Mouse (Mus musculus) cerebellum, adult 18-20 months (tissue): ENCODE measurements at regions not wholly inside any gene's neighbourhood (a gene's known extent, or its start where the extent isn't known, plus 50 kb on each side); places are given as distances from the start of the nearest gene placed in this dataset.

Experiments
- DNase-seq, 2 experiments: peaks; one replicate each; pipeline ENCODE4 v3.0.0; 2021

- DNase-seq: no peak
Observed at GRCm38 (mm10) chr9:14106371-14106770, 168.5 kb upstream of the Sesn3 start.

GRCm38 (mm10) chr9:14108798-14109197, 166.1 kb upstream of the Sesn3 start:
- no peak for DNase-seq

- no peak for DNase-seq
Observed at GRCm38 (mm10) chr9:14109492-14109891, 165.4 kb upstream of the Sesn3 start.

GRCm38 (mm10) chr9:14111713-14112112, 163.2 kb upstream of the Sesn3 start:
- no peak for DNase-seq

DNA sequence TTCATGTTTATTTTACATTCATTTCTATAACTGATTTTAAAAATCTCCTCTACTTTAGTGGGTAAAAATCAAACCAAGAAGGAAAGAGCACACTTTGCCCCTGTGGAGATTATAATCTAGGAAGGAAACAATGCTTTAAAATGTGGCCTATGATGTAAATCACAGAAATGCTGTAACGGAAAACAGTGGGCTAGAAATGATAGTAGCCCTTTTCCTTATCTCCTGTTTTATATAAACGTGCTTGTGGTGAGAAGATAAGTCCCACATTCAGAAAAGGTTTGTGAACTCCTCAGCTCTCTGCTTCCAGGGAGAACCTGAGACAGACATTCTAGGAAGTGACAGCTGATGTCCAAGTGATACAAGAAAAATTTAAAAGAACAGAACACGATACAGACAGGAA, 159.3 kb upstream of the Sesn3 start:
- no peak for DNase-seq

- no peak for DNase-seq
Observed at GRCm38 (mm10) chr9:14116097-14116840, 158.6 kb upstream of the Sesn3 start.

- no peak for DNase-seq
Observed at GRCm38 (mm10) chr9:14133372-14133771, 141.5 kb upstream of the Sesn3 start.

DNA sequence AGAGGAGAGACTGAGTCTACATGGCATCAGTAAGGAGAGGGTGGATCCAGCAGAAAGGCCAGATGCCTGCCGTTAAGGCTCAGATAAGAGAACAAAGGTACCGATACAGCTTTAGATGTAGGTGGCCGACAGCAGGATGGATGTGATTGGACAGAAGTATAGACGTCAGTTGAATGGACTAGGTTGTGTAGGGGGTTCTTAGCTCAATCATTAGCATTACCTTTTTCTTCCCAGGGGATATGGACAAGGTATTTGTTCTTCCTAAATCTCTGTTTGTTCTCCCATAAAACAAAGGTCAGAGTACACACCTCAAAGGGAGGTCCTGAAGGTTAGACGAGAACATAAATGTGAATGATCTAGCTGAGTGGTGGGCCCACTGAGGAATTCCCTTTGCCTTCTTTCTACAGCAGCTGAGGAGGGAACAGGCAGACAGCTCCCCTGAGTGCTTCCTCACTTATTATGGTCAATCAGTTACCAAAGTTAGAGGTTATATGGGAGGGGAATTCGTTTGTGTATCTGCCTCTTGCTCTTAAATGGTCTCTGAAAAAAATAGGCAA, 139.9 kb upstream of the Sesn3 start:
- DNase-seq: no peak

- no peak for DNase-seq
Observed at GRCm38 (mm10) chr9:14141321-14141720, 133.5 kb upstream of the Sesn3 start.

DNA sequence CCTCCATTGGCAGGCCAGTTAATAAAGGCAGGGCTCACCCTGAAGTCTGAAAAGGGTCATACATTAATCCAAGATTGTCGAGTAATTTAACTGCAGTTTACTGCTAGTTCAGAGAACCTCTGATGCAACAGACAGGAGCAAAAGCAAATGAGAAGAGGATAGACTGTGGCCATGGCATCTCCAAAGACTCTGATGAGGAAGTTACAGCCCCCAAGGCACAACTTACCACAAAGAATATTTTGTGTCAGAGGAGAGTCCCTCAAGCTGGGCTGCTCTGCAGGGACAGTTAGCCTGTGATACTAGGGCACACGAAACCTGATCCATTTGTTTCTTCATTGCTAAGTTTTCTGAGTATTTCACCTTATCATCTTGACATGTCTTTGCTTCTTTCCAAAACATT, 130.9 kb upstream of the Sesn3 start:
- DNase-seq: no peak

DNA sequence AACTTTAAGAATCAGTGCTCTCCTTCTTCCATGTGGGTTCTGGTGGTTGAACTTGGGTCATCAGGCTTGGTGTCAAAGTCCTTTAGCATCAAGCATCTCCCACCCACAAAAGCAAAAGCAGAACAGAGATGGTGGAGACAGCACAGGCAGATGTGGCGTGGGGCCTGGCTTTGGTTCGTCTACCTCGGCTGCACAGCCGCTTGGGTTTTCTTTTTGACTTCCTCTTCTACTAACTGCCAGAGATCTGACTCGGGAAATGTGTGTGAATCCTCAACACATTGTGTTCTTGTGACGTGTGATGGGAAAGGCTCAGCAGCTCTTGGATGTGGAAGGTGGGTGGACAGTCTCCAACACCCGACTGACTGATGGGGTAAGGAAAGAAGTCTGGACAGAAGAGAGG, 127.8 kb upstream of the Sesn3 start:
- no peak for DNase-seq

DNA sequence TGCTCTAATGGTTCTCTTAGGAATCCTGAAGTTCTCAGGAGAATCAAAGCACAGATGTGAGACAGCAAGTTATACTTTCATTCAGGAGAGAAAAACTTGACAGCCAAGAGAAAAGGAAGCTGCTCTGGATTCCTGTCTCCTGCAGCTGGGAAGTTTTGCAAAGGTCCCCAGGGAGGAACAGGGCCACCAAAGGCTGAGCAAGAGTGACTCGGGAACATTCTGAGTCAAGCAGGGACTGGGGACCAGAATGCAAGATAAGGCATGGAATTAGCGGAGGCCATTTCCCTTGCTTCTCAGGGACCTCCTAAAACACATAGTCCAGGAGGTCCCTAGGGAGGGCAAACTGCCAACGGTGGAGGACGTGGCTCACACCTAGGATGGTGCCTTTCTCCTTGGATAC, 127.1 kb upstream of the Sesn3 start:
- DNase-seq: no peak

- no peak for DNase-seq
Observed at GRCm38 (mm10) chr9:14150288-14150687, 124.6 kb upstream of the Sesn3 start.

GRCm38 (mm10) chr9:14156967-14157366, 117.9 kb upstream of the Sesn3 start:
- DNase-seq: no peak

GRCm38 (mm10) chr9:14158096-14158837, 116.6 kb upstream of the Sesn3 start:
- DNase-seq: no peak

GRCm38 (mm10) chr9:14160207-14160606, 114.7 kb upstream of the Sesn3 start:
- no peak for DNase-seq

DNA sequence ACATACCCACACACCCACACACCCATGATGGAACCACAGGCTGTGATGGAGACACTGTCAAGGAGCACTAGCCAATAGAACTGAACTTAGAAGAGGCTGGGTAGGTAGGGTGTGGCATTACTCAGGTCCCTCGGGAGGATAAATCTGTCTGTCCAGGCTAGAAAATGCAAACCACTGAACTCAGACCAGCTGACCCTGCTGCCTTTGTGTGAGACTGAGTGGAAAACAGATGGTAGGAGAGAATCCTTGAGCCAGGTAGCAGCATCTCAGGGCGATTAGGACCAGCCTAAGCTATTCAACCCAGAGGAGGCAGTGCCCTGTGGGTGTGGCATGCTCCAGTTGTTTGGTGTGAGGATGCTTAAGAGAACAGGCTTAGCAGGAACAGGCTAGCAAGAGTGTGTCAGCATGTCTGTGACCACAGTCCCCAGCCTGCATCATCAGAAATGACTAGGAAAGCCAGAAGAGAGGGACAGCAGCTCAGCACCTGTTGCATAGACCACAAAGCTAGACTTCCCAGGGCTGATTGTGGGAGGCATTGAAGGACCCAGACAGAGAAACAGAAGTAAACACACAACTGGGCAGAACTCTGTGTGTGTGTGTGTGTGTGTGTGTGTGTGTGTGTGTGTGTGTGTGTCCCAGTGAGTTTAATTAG, 103.2 kb upstream of the Sesn3 start:
- DNase-seq: no peak

DNA sequence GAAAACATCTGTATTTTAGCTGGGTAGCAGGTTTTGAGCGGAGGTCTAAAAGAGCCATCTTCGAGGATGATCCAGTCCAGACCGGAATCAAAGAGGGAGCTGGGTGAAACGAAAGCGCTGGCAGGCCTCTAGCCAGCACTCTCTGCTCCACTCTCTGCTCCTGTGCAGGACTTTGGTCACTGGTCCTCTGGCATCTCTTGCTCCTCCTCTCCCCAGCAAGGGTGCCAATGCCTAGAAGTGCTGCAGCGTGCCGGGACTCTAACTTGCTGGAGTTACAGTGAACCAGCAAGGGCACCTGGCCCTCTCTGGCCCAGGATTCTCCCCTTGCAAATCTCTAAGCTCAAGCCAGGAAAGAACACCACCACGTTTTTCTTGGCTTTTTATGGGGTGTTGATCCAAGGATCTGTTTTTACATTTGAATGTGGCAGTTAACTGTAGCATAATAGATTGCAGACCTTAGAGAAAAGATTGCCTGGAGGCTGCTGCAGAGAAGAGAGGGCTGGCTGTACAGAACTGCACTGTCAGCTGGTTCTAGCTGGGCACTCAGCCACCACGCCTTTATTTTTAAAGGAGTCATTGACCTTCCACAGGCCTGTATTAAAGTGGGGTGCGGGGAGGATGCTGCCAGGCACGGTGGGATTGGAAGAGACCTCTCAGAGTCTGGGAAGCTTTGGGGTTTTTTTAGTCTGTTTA, 101.1 kb upstream of the Sesn3 start:
- DNase-seq: peak; percentile 12 to 14

DNA sequence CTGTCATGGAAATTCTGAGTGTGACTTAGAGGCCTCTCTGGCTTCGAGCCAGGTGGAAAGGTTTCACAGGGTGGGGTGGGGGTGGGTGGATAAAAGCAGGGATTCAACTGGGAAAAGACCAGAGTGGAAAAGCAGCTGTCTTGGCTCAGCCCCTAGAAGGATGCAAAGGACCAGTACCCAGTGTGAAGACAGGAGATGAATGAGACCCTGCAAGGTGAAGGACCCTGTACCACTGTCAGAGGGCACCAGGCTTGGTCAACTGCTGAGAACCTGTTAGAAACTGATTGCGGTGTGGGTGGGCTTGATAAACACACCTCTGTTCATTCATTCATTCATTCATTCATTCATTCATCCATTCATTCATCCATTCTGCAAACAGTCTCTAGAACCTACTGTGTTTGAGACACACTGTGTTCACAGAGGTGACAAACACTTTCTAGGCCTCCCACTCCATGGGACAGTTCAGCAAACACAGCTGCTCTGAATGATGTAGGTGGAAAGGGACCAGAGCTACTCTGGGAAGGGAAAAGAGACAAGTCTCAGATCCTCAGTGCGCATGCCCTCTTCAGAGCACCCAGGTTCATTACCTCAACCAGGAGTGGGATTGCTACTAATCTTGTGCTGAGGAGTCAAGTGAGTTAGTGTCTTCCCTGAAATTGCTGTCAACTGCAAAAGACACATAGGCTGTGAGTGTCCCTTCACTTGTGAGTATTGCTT, 100.4 kb upstream of the Sesn3 start:
- no peak for DNase-seq

GRCm38 (mm10) chr9:14175041-14175881, 99.6 kb upstream of the Sesn3 start:
- peak; percentile 3 to 11 for DNase-seq

- DNase-seq: no peak
Observed at GRCm38 (mm10) chr9:14179777-14180176, 95.1 kb upstream of the Sesn3 start.
